Mouse (Mus musculus) olfactory bulb, adult 2 months (tissue): ENCODE results near the gene Cfc1.
"Not testable (repeated sequence)": the region's sequence is repeated elsewhere in the genome, so short reads cannot be mapped to it uniquely, and the experiment has no call there.

Experiments
- CTCF ChIP-seq: fragments of 200-500 bp; IDR thresholded peaks from 2 replicates; pipeline ENCODE4 v1.5.1; 2012; ENCODE audit warnings: low read depth, mild to moderate bottlenecking, low read length, moderate library complexity; ENCODE audit not compliant: insufficient read depth
- POLR2A ChIP-seq: fragments of 200-500 bp; IDR thresholded peaks from 2 replicates; pipeline ENCODE4 v1.6.1; 2012; ENCODE audit warnings: mild to moderate bottlenecking, low read depth, low read length, moderate library complexity; ENCODE audit not compliant: insufficient read depth

DNA sequence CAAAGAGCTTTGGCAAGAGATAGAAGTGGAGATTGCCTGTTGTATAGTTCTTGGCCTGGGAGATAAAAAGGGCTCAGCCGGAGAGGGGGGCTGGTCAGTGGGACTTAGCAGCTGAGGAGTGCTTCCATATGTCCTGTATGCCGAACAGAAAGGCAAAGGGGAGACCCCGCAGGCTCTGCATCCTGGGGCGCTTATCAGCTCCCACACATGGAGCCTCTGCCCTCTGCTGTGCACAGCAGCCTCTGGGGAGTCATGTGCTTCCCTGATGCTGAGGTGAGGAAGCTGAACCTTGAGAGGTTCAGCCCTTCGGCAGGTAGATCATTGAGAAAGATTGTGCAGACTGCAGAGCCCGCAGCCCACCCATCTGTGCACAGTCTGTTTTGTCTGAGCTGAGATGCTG lies 18.2 kb upstream of the Cfc1 start:
- TF ChIP-seq POLR2A, CTCF: not testable (repeated sequence)
